Mouse (Mus musculus): Measurements from ENCODE around the gene Tdrd1. TPM values are rescaled to one million over a fixed set of nuclear protein-coding genes. Genes with fewer than 3 reads are reported as not detected.
"Not testable (repeated sequence)": the region's sequence is repeated elsewhere in the genome, so short reads cannot be mapped to it uniquely, and the experiment has no call there.

Tdrd1 gene
- polyA plus RNA-seq (2014; fragmentation: Nextera tagmentation; extraction: Ambion mirVana), result 0.88 and 0.97 TPM in 2 replicates

- Histone ChIP-seq H3K27ac (ENCODE audit: low read depth, low read length) (no peak within 1 kb of the TSS), H3K4me3 (ENCODE audit: low read depth, low read length) (no peak within 1 kb of the TSS), H3K4me1 (ENCODE audit: control insufficient read depth, insufficient read depth, low read length) (no peaks in the 10 kb centered on the region), H3K9me3 (ENCODE audit: control insufficient read depth, low read length) (no peaks in the 10 kb centered on the region), H3K4me2 (ENCODE audit: low read depth) (no peak within 1 kb of the TSS), H3K9ac (ENCODE audit: low read length) (no peak within 1 kb of the TSS), H3K27me3 (ENCODE audit: control insufficient read depth, insufficient read depth, low read length) (no peaks in the 10 kb centered on the region), H3K36me3 (ENCODE audit: control insufficient read depth, insufficient read depth, low read length) (no peaks in the 10 kb centered on the region)
- ATAC-seq (ENCODE audit: insufficient read depth, low FRiP score, low TSS enrichment) (no peak), DNase-seq (ENCODE audit: low spot score) (peak; percentile 32)
- WGBS, result 65% methylated on average over 44 of the region's 44 CpGs
Measured at GRCm38 (mm10) chr19:56826047-56826631, at the start of gene Tdrd1. Gene Tdrd1 (plus strand): TSS chr19:56826209.

- H3K27me3 ChIP-seq (ENCODE audit: control insufficient read depth, insufficient read depth, low read length), result 0 out of 2 replicates have a peak, but pooled peaks cover 9% of the 10 kb centered on the region
- peaks cover 7% of the 10 kb centered on the region; the same call in 1 of the 2 replicates for H3K4me1 ChIP-seq (ENCODE audit: control insufficient read depth, insufficient read depth, low read length)
- WGBS, result 47% methylated on average over 16 of the region's 16 CpGs
- H3K4me3 ChIP-seq (ENCODE audit: low read depth, low read length), result no peak overlapping the region
- no peak for ATAC-seq (ENCODE audit: insufficient read depth, low FRiP score, low TSS enrichment)
- H3K4me2 ChIP-seq (ENCODE audit: low read depth), result no peak overlapping the region
- no peak overlapping the region for H3K27ac ChIP-seq (ENCODE audit: low read depth, low read length)
- H3K9me3 ChIP-seq (ENCODE audit: control insufficient read depth, low read length), result no peaks in the 10 kb centered on the region
- no peaks in the 10 kb centered on the region for H3K36me3 ChIP-seq (ENCODE audit: control insufficient read depth, insufficient read depth, low read length)
- no peak overlapping the region for H3K9ac ChIP-seq (ENCODE audit: low read length)
- DNase-seq (ENCODE audit: low spot score), result peak; percentile 48
Measured at GRCm38 (mm10) chr19:56776719-56777382, 49.2 kb upstream of the Tdrd1 start.

GRCm38 (mm10) chr19:56778532-56778931, 47.5 kb upstream of the Tdrd1 start:
- not testable (repeated sequence) for H3K4me3 ChIP-seq (ENCODE audit: low read depth, low read length); H3K9ac ChIP-seq (ENCODE audit: low read length); H3K36me3 ChIP-seq (ENCODE audit: control insufficient read depth, insufficient read depth, low read length); H3K27me3 ChIP-seq (ENCODE audit: control insufficient read depth, insufficient read depth, low read length); H3K9me3 ChIP-seq (ENCODE audit: control insufficient read depth, low read length); H3K27ac ChIP-seq (ENCODE audit: low read depth, low read length); DNase-seq (ENCODE audit: low spot score); H3K4me2 ChIP-seq (ENCODE audit: low read depth); ATAC-seq (ENCODE audit: insufficient read depth, low FRiP score, low TSS enrichment); H3K4me1 ChIP-seq (ENCODE audit: control insufficient read depth, insufficient read depth, low read length)
- WGBS, result 95% methylated on average over 7 of the region's 7 CpGs

DNA sequence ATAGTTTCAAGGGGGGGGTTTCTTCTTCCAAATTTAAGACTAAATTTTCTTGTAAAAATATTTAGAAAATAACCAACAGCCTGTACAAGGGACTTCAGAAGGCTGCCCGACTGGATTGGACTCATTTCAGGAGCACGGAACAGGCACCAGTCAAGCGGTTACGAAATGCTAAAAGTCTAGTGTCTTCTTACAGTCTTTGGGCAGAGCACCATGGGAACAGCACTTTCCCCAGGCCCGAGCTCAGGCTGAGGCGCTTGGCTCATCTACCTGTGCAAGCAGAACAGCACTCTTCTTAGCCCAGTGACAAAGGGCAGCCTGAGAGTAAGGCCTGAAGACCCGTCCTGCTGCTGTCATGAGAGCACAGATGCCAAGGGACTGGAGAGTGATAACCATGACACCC, 38.1 kb upstream of the Tdrd1 start:
- Histone ChIP-seq H3K27me3 (ENCODE audit: control insufficient read depth, insufficient read depth, low read length) (no peaks in the 10 kb centered on the region), H3K36me3 (ENCODE audit: control insufficient read depth, insufficient read depth, low read length) (peaks cover 3% of the 10 kb centered on the region)
- 91% methylated on average over 7 of the region's 7 CpGs for WGBS

GRCm38 (mm10) chr19:56788952-56789351, 37.1 kb upstream of the Tdrd1 start:
- no peak for ATAC-seq (ENCODE audit: insufficient read depth, low FRiP score, low TSS enrichment)
- WGBS, result 93% methylated on average over 5 of the region's 5 CpGs

More for the DNA sequence above, 38.1 kb upstream of the Tdrd1 start:
- H3K9me3 ChIP-seq (ENCODE audit: control insufficient read depth, low read length), result no peaks in the 10 kb centered on the region
- no peak overlapping the region for H3K27ac ChIP-seq (ENCODE audit: low read depth, low read length)
- DNase-seq (ENCODE audit: low spot score) (no peak), ATAC-seq (ENCODE audit: insufficient read depth, low FRiP score, low TSS enrichment) (no peak)
- H3K4me1 ChIP-seq (ENCODE audit: control insufficient read depth, insufficient read depth, low read length), result no peaks in the 10 kb centered on the region
- H3K9ac ChIP-seq (ENCODE audit: low read length), result no peak overlapping the region
- H3K4me3 ChIP-seq (ENCODE audit: low read depth, low read length), result no peak overlapping the region
- H3K4me2 ChIP-seq (ENCODE audit: low read depth), result no peak overlapping the region

GRCm38 (mm10) chr19:56797376-56797775, 28.6 kb upstream of the Tdrd1 start:
- Histone ChIP-seq H3K4me2 (ENCODE audit: low read depth) (no peak overlapping the region), H3K9ac (ENCODE audit: low read length) (no peak overlapping the region), H3K27ac (ENCODE audit: low read depth, low read length) (no peak overlapping the region), H3K4me1 (ENCODE audit: control insufficient read depth, insufficient read depth, low read length) (no peaks in the 10 kb centered on the region), H3K9me3 (ENCODE audit: control insufficient read depth, low read length) (no peaks in the 10 kb centered on the region), H3K36me3 (ENCODE audit: control insufficient read depth, insufficient read depth, low read length) (peaks cover 18% of the 10 kb centered on the region), H3K4me3 (ENCODE audit: low read depth, low read length) (no peak overlapping the region), H3K27me3 (ENCODE audit: control insufficient read depth, insufficient read depth, low read length) (no peaks in the 10 kb centered on the region)
- ATAC-seq (ENCODE audit: insufficient read depth, low FRiP score, low TSS enrichment), result no peak
- DNase-seq (ENCODE audit: low spot score), result no peak
- WGBS, result 92% methylated on average over 11 of the region's 11 CpGs

More at GRCm38 (mm10) chr19:56788952-56789351, 37.1 kb upstream of the Tdrd1 start:
- Histone ChIP-seq H3K9me3 (ENCODE audit: control insufficient read depth, low read length) (no peaks in the 10 kb centered on the region), H3K4me2 (ENCODE audit: low read depth) (no peak overlapping the region), H3K4me3 (ENCODE audit: low read depth, low read length) (no peak overlapping the region), H3K36me3 (ENCODE audit: control insufficient read depth, insufficient read depth, low read length) (peaks cover 6% of the 10 kb centered on the region), H3K27me3 (ENCODE audit: control insufficient read depth, insufficient read depth, low read length) (no peaks in the 10 kb centered on the region), H3K9ac (ENCODE audit: low read length) (no peak overlapping the region), H3K4me1 (ENCODE audit: control insufficient read depth, insufficient read depth, low read length) (no peaks in the 10 kb centered on the region), H3K27ac (ENCODE audit: low read depth, low read length) (no peak overlapping the region)
- DNase-seq (ENCODE audit: low spot score), result no peak

DNA sequence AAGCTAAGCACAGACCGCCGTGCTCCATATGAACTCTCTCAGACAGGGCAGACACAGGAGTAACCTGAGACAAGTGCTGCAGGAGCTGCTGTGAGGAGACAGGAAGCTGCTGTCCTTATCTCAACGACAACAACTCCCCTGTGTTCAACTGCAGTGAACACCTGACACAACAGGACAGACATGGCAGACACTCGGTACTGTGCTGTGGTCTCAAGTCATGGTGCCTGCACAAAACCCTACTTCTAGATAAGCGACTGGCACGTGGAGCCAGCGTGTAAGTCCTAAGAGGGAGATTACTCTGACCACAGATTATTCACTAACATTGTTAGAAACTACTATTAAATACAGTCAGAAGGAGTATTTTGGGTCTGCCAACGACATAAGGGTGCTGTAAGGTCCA, 25.8 kb upstream of the Tdrd1 start:
- Histone ChIP-seq H3K27ac (ENCODE audit: low read depth, low read length) (no peak overlapping the region), H3K9me3 (ENCODE audit: control insufficient read depth, low read length) (no peaks in the 10 kb centered on the region), H3K4me1 (ENCODE audit: control insufficient read depth, insufficient read depth, low read length) (no peaks in the 10 kb centered on the region), H3K27me3 (ENCODE audit: control insufficient read depth, insufficient read depth, low read length) (no peaks in the 10 kb centered on the region), H3K4me3 (ENCODE audit: low read depth, low read length) (no peak overlapping the region), H3K36me3 (ENCODE audit: control insufficient read depth, insufficient read depth, low read length) (peaks cover 12% of the 10 kb centered on the region), H3K9ac (ENCODE audit: low read length) (no peak overlapping the region), H3K4me2 (ENCODE audit: low read depth) (no peak overlapping the region)
- ATAC-seq (ENCODE audit: insufficient read depth, low FRiP score, low TSS enrichment), result no peak
- DNase-seq (ENCODE audit: low spot score), result no peak
- 84% methylated on average over 8 of the region's 8 CpGs for WGBS

DNA sequence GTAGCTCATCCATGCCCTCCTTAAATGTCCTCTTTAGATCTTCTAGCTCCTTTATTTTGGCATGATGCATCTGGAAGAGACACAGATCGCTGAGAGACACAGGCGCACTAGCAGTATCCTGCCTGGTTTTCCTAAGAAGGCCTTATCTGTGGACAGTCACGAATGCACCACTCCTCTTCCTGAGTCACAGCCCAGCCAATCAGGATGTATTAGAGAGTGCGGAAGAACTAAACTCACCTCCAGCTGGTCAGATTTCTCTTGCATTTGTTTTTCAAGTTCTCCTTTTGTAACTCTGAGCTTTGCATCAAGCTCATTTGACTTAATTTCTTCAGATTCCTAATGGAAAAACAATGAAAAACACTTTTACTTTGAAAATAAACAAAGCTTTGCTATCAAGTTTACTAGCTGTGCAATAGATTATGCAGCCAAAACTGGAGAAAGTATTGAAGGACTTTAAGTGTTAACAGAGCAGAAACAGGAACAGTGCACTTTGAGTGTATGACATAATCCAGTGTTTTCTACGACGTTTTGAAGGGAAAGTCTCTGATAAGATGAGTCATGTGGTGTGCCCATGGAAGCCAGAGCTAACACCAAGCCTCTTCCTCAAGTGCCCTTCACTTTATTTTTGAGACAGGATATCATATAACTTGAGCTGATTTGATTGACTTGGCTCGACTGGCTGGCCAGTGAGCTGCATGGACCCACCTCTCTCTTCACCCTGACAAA, 24.9 kb upstream of the Tdrd1 start:
- Histone ChIP-seq H3K27ac (ENCODE audit: low read depth, low read length) (no peak overlapping the region), H3K9me3 (ENCODE audit: control insufficient read depth, low read length) (no peaks in the 10 kb centered on the region), H3K4me1 (ENCODE audit: control insufficient read depth, insufficient read depth, low read length) (no peaks in the 10 kb centered on the region), H3K4me3 (ENCODE audit: low read depth, low read length) (no peak overlapping the region), H3K27me3 (ENCODE audit: control insufficient read depth, insufficient read depth, low read length) (no peaks in the 10 kb centered on the region), H3K4me2 (ENCODE audit: low read depth) (no peak overlapping the region), H3K36me3 (ENCODE audit: control insufficient read depth, insufficient read depth, low read length) (peaks cover 12% of the 10 kb centered on the region), H3K9ac (ENCODE audit: low read length) (no peak overlapping the region)
- ATAC-seq (ENCODE audit: insufficient read depth, low FRiP score, low TSS enrichment) (no peak), DNase-seq (ENCODE audit: low spot score) (no peak)
- 89% methylated on average over 7 of the region's 7 CpGs for WGBS

All from neural tube, embryonic 11.5 days (tissue).